ENCODE assay signal across 34 mouse cellular contexts in the genomic region with DNA sequence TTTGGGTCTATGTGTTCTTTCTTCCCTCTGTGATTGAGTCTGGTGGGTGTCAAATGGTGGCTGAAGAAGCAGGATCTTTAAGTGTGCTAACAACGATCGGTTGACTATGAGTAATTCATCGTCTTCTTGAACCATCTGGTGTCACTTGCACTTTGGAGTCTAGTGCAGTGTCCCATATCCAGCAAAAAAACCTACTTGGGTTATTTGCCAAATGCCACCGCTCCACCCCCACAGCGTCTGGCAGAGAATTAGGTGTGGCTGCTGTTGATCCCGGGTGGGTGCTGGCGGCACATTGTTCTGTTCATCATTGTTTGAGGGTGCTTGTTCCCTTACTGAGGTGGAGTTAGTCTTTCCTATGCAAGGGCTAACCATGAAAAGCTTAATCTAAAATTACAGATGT. TPM values are rescaled to one million over a fixed set of nuclear protein-coding genes. Genes with fewer than 3 reads are reported as not detected.
DNase-seq lines count a peak whose midpoint lies in the region; ATAC-seq and TF ChIP-seq lines count a peak whose summit lies in the region.
"Had no signal": no experiment of that assay in that cellular context is flagged by ENCODE, and none has a peak within 500 bp of the region (broad histone marks: within the 10 kb centered on the region; RNA-seq: fewer than 3 reads in every experiment).

No protein-coding gene starts in this region.

- no peaks in the 10 kb centered on the region for H3K9me3 ChIP-seq in liver, embryonic 12.5 days (replicated peaks)
- H3K9me3 ChIP-seq in liver, postnatal 0 days (ENCODE audit: low read length), result no peaks in the 10 kb centered on the region
- no peaks in the 10 kb centered on the region for H3K9me3 ChIP-seq in liver, embryonic 13.5 days (replicated peaks)
- H3K9me3 ChIP-seq: embryonic facial prominence, embryonic 13.5 days; heart, embryonic 13.5 days; limb, embryonic 12.5 days; midbrain, embryonic 10.5 days; neural tube, embryonic 13.5 days had no signal

- peaks cover 85% of the 10 kb centered on the region for H3K36me3 ChIP-seq in liver, embryonic 12.5 days
- H3K36me3 ChIP-seq in liver, postnatal 0 days (replicated peaks; ENCODE audit: insufficient read depth, low read length), result no peaks in the 10 kb centered on the region
- H3K36me3 ChIP-seq in liver, embryonic 13.5 days, result peaks cover 46% of the 10 kb centered on the region
- H3K36me3 ChIP-seq: heart, embryonic 13.5 days; midbrain, embryonic 10.5 days had no signal

- no peak for TF ChIP-seq EP300 in liver, postnatal 0 days (IDR thresholded peaks at IDR 0.05; ENCODE audit: low read depth)

- H3K27ac ChIP-seq in liver, embryonic 12.5 days, result peak overlapping the region; percentile 47
- H3K27ac ChIP-seq in liver, postnatal 0 days (ENCODE audit: low read depth), result no peak overlapping the region
- 0 out of 2 replicates have a peak overlapping the region, but pooled peaks have one; percentile 18 for H3K27ac ChIP-seq in liver, embryonic 13.5 days
- H3K27ac ChIP-seq: embryonic facial prominence, embryonic 13.5 days; heart, adult 2 months; heart, embryonic 13.5 days; hindbrain, postnatal 0 days; limb, embryonic 12.5 days; macrophage; midbrain, embryonic 10.5 days; neural tube, embryonic 13.5 days had no signal

- H3K4me2 ChIP-seq in liver, embryonic 12.5 days, result no peak overlapping the region
- no peak overlapping the region for H3K4me2 ChIP-seq in liver, postnatal 0 days (ENCODE audit: low read depth, low read length)
- H3K4me2 ChIP-seq in liver, embryonic 13.5 days, result no peak overlapping the region
- H3K4me2 ChIP-seq: embryonic facial prominence, embryonic 13.5 days; heart, embryonic 13.5 days; limb, embryonic 12.5 days; neural tube, embryonic 13.5 days had no signal

- peaks cover 97% of the 10 kb centered on the region for H3K4me1 ChIP-seq in liver, embryonic 12.5 days
- peaks cover 33% of the 10 kb centered on the region for H3K4me1 ChIP-seq in liver, postnatal 0 days (ENCODE audit: insufficient read depth)
- H3K4me1 ChIP-seq in liver, embryonic 13.5 days (replicated peaks), result peaks cover 99% of the 10 kb centered on the region

- WGBS in liver, embryonic 12.5 days (ENCODE audit: insufficient replicate concordance), result 74% methylated on average over 7 of the region's 7 CpGs
- WGBS in liver, postnatal 0 days (ENCODE audit: insufficient replicate concordance), result 73% methylated on average over 7 of the region's 7 CpGs
- 60% methylated on average over 7 of the region's 7 CpGs for WGBS in liver, embryonic 13.5 days (ENCODE audit: insufficient replicate concordance)

- no peaks in the 10 kb centered on the region for H3K27me3 ChIP-seq in liver, embryonic 12.5 days (replicated peaks)
- no peaks in the 10 kb centered on the region for H3K27me3 ChIP-seq in liver, postnatal 0 days (ENCODE audit: insufficient read depth, low read length)
- H3K27me3 ChIP-seq in liver, embryonic 13.5 days, result no peaks in the 10 kb centered on the region
- H3K27me3 ChIP-seq: embryonic facial prominence, embryonic 13.5 days; heart, embryonic 13.5 days; limb, embryonic 12.5 days; neural tube, embryonic 13.5 days had no signal

- no peak for TF ChIP-seq CTCF in liver, postnatal 0 days (IDR thresholded peaks at IDR 0.05; ENCODE audit: low read depth)

- H3K9ac ChIP-seq in liver, embryonic 12.5 days, result peak overlapping the region; percentile 25; the same call in 1 of the 2 replicates
- H3K9ac ChIP-seq in liver, postnatal 0 days (replicated peaks), result no peak overlapping the region
- H3K9ac ChIP-seq in liver, embryonic 13.5 days, result peak overlapping the region; percentile 3; the same call in 1 of the 2 replicates
- H3K9ac ChIP-seq: embryonic facial prominence, embryonic 13.5 days; heart, embryonic 13.5 days; limb, embryonic 12.5 days; neural tube, embryonic 13.5 days had no signal

- ATAC-seq in liver, embryonic 12.5 days, result no peak
- no peak for ATAC-seq in liver, postnatal 0 days
- no peak for ATAC-seq in liver, embryonic 13.5 days (ENCODE audit: low read depth)
- ATAC-seq: hindbrain, postnatal 0 days; lung, postnatal 0 days; midbrain, embryonic 16.5 days had no signal

- H3K4me3 ChIP-seq in liver, embryonic 12.5 days, result no peak overlapping the region
- H3K4me3 ChIP-seq in liver, postnatal 0 days (ENCODE audit: low read depth, low read length), result no peak overlapping the region
- H3K4me3 ChIP-seq in liver, embryonic 13.5 days (replicated peaks), result no peak overlapping the region
- H3K4me3 ChIP-seq: embryonic facial prominence, embryonic 13.5 days; heart, adult 2 months; heart, embryonic 13.5 days; limb, embryonic 12.5 days; midbrain, embryonic 10.5 days; myocyte; neural tube, embryonic 13.5 days had no signal

- peak; percentile 65 for DNase-seq in layer of hippocampus, adult 11-12 months (ENCODE audit: low spot score)
- no peak for DNase-seq in layer of hippocampus, postnatal 10 days (ENCODE audit: low spot score in 2 of 2)
- DNase-seq in liver, postnatal 0 days, result no peak
- DNase-seq in liver, embryonic 13.5 days, result no peak
- DNase-seq in cerebellum, postnatal 36 days, result no peak
- DNase-seq in thymus, postnatal 4 days, result no peak
- DNase-seq: adrenal gland, adult 8-10 months; cerebellum, adult 18-20 months; cerebellum, postnatal 14 days; embryo, embryonic 11 days; gastrocnemius, postnatal 36 days; heart, adult 2 months; heart, postnatal 14 days; kidney, postnatal 25 days; retina, postnatal 1 day; right cerebral cortex, postnatal 25 days; thymus, postnatal 36 days had no signal

RNA-seq across cellular contexts. Expression of a gene that starts 45.0 kb away (rescaled TPM):
- 100 to 1,000 TPM; 159 to 162 TPM for total RNA-seq in layer of hippocampus, postnatal 10 days (2021)
- 53.4 and 53.5 TPM in 2 replicates for polyA plus RNA-seq in liver, embryonic 12.5 days (2016; fragmentation: Nextera tagmentation; extraction: Ambion mirVana)
- polyA plus RNA-seq in liver, postnatal 0 days (2015; fragmentation: Nextera tagmentation; extraction: Ambion mirVana), result 6.6 and 10.3 TPM in 2 replicates
- 37.9 and 45.0 TPM in 2 replicates for polyA plus RNA-seq in liver, embryonic 13.5 days (2015; fragmentation: Nextera tagmentation; extraction: Ambion mirVana)
- polyA plus RNA-seq: C2C12, myocyte had no signal

RNA-seq across cellular contexts. Expression of a gene that starts 48.0 kb away (rescaled TPM):
- 1 to 10 TPM in 1 of 2 experiments, not detected in 1; 1.2 TPM for total RNA-seq in layer of hippocampus, postnatal 10 days (2021)
- polyA plus RNA-seq in liver, embryonic 12.5 days (2016; fragmentation: Nextera tagmentation; extraction: Ambion mirVana), result not detected in 2 replicates
- polyA plus RNA-seq in liver, postnatal 0 days (2015; fragmentation: Nextera tagmentation; extraction: Ambion mirVana), result not detected in 2 replicates
- not detected in 2 replicates for polyA plus RNA-seq in liver, embryonic 13.5 days (2015; fragmentation: Nextera tagmentation; extraction: Ambion mirVana)
- total RNA-seq: adrenal gland, adult 8-10 months; gastrocnemius, adult 18-20 months; gastrocnemius, postnatal 36 days; heart, adult 2 months; heart, postnatal 14 days; hindbrain, postnatal 0 days; MEL had no signal
- polyA plus RNA-seq: C2C12; embryonic facial prominence, embryonic 13.5 days; heart, adult 2 months; heart, embryonic 13.5 days; hindbrain, embryonic 11.5 days; hindbrain, postnatal 0 days; limb, embryonic 12.5 days; liver, embryonic 16.5 days; lung, postnatal 0 days; macrophage; midbrain, embryonic 10.5 days; midbrain, embryonic 16.5 days; myocyte; neural tube, embryonic 13.5 days; stomach, embryonic 14.5 days had no signal
